Mouse (Mus musculus) CH12.LX (cell line): ENCODE results near the gene Tmem151b. TPM values are rescaled to one million over a fixed set of nuclear protein-coding genes. Genes with fewer than 3 reads are reported as not detected.

Experiments
- DNase-seq: peaks from one replicate; pipeline ENCODE4 v3.0.0-alpha.2; 2013; ENCODE audit errors: extremely low read depth
- H3K27ac ChIP-seq: 2 replicates; pipeline ENCODE4 v1.5.1; 2012; ENCODE audit warnings: low read depth, mild to moderate bottlenecking, control low read depth, moderate library complexity; ENCODE audit not compliant: insufficient read depth
- H3K27me3 ChIP-seq: replicated peaks from 2 replicates; pipeline ENCODE3; 2012; ENCODE audit warnings: inconsistent platforms
- H3K36me3 ChIP-seq, 2 experiments: replicated peaks in 1 of 2; 2 replicates each; pipeline versions ENCODE3 to v1.6.1; 2012; ENCODE audit warnings: inconsistent platforms in 1 of 2, low read length in 1 of 2, mild to moderate bottlenecking in 1 of 2, mixed read lengths in 1 of 2, moderate library complexity in 1 of 2; ENCODE audit not compliant: control insufficient read depth in 1 of 2, insufficient read depth in 1 of 2
- H3K4me1 ChIP-seq, 2 experiments: 2 replicates each; pipeline ENCODE4 v1.6.1; 2012; ENCODE audit warnings: inconsistent platforms in 1 of 2, moderate library complexity in 1 of 2; ENCODE audit not compliant: insufficient read depth in 2 of 2, control insufficient read depth in 1 of 2
- H3K4me2 ChIP-seq: 2 replicates; pipeline ENCODE4 v1.6.1; 2012; ENCODE audit warnings: low read depth, mild to moderate bottlenecking, control low read depth; ENCODE audit not compliant: poor library complexity, insufficient read depth, severe bottlenecking
- H3K4me3 ChIP-seq, 3 experiments: fragments of 150-350 bp in 1 of 3; sonication (generic) in 1 of 3; replicated peaks in 1 of 3; 2 replicates each; pipeline versions ENCODE3 to v1.5.1; 2011 to 2012; ENCODE audit warnings: low read depth in 2 of 3, low read length in 2 of 3, mild to moderate bottlenecking in 2 of 3, moderate library complexity in 2 of 3, control low read depth in 1 of 3, improper control_type of control experiment in 1 of 3, inconsistent platforms in 1 of 3, mixed read lengths in 1 of 3; ENCODE audit not compliant: poor library complexity in 1 of 3
- H3K79me2 ChIP-seq: replicated peaks from 2 replicates; pipeline ENCODE4 v1.6.1; 2012; ENCODE audit warnings: mild to moderate bottlenecking, moderate library complexity; ENCODE audit not compliant: control insufficient read depth, poor library complexity, insufficient read depth, severe bottlenecking; ENCODE audit errors: extremely low read depth
- H3K9ac ChIP-seq: 2 replicates; pipeline ENCODE4 v1.6.1; 2012; ENCODE audit warnings: low read depth, mild to moderate bottlenecking, control low read depth, moderate library complexity; ENCODE audit not compliant: insufficient read depth
- H3K9me3 ChIP-seq: replicated peaks from 2 replicates; pipeline ENCODE3; 2012; ENCODE audit warnings: low read length, inconsistent platforms, mixed read lengths
- CHD2 ChIP-seq: IDR thresholded peaks from 2 replicates; pipeline ENCODE4 v1.6.1; 2011; ENCODE audit warnings: low read length, improper control_type of control experiment
- CTCF ChIP-seq, 2 experiments: IDR thresholded peaks in 1 of 2; conservative IDR thresholded peaks in 1 of 2; 2 replicates each; pipeline ENCODE4 v1.5.1; 2011 to 2012; ENCODE audit warnings: low read depth in 2 of 2, low read length in 2 of 2, improper control_type of control experiment in 1 of 2, inconsistent platforms in 1 of 2, mild to moderate bottlenecking in 1 of 2, moderate library complexity in 1 of 2
- GABPA ChIP-seq: IDR thresholded peaks from 2 replicates; pipeline ENCODE4 v1.6.1; 2012; ENCODE audit warnings: low read depth, low read length, improper control_type of control experiment, inconsistent platforms; ENCODE audit not compliant: insufficient replicate concordance
- HCFC1 ChIP-seq: IDR thresholded peaks from 2 replicates; pipeline ENCODE4 v1.6.1; 2012; ENCODE audit warnings: low read depth, mild to moderate bottlenecking, inconsistent platforms, low read length, improper control_type of control experiment
- NELFE ChIP-seq: IDR thresholded peaks from 2 replicates; pipeline ENCODE4 v1.6.1; 2011; ENCODE audit warnings: low read depth, low read length, improper control_type of control experiment
- PAX5 ChIP-seq: IDR thresholded peaks from 2 replicates; pipeline ENCODE4 v1.6.1; 2012; ENCODE audit warnings: low read length, inconsistent platforms, mixed read lengths
- SMC3 ChIP-seq: IDR thresholded peaks from 2 replicates; pipeline ENCODE4 v1.6.1; 2011; ENCODE audit warnings: low read depth, low read length, improper control_type of control experiment
- TBP ChIP-seq: conservative IDR thresholded peaks from 2 replicates; pipeline ENCODE4 v1.6.1; 2011; ENCODE audit warnings: low read depth, low read length, improper control_type of control experiment
- ZC3H11A ChIP-seq: IDR thresholded peaks from 2 replicates; pipeline ENCODE4 v1.6.1; 2012; ENCODE audit warnings: low read depth, mild to moderate bottlenecking, inconsistent platforms, low read length, improper control_type of control experiment
- ZKSCAN1 ChIP-seq: IDR thresholded peaks from 2 replicates; pipeline ENCODE4 v1.6.1; 2012; ENCODE audit warnings: low read depth, inconsistent platforms, low read length, improper control_type of control experiment, borderline replicate concordance
- dilution Hi-C: fragments of 300-500 bp; cut with MboI; formaldehyde crosslinking; loops from 2 replicates; pipeline ENCODE4 v1.14.3; 2020; ENCODE audit warnings: low sequenced_read_pairs; ENCODE audit not compliant: extremely low pct_unique_long_range_greater_than_20kb, extremely low pct_ligation_motif_present
- in situ Hi-C: fragments of 300-500 bp; cut with MboI; formaldehyde crosslinking; loops from 3 replicates; pipeline ENCODE4 v1.14.3; 2019; ENCODE audit warnings: low sequenced_read_pairs, low pct_ligation_motif_present, low pct_unique_long_range_greater_than_20kb, mixed read lengths
- polyA plus RNA-seq: library from polyadenylated mRNA; unstranded; fragments of >175 nt; gene quantifications from 2 replicates; pipeline ENCODE4 v1.2.1, GENCODE M21; 2012; ENCODE audit warnings: low read depth; ENCODE audit not compliant: insufficient read length
- total RNA-seq, 2 experiments: library from RNA; depleted of rRNA; stranded (reverse); fragments of 300-350 nt in 1 of 2; fragments of >200 nt in 1 of 2; gene quantifications; 2 replicates each; pipeline ENCODE4 v1.2.3; 2012 to 2014

Tmem151b gene
- total and polyA plus RNA-seq, 3 experiments = 0.12 to 0.53 (median 0.42) TPM

GRCm38 (mm10) chr17:45598376-45598775 lies 48.9 kb upstream of the Tmem151b start (continued):
- no peak for TF ChIP-seq TBP

GRCm38 (mm10) chr17:45597787-45598186 lies 48.3 kb upstream of the Tmem151b start:
- no peaks in the 10 kb centered on the region for H3K36me3 ChIP-seq
- no peaks in the 10 kb centered on the region for H3K9me3 ChIP-seq
- peaks cover 1% of the 10 kb centered on the region for H3K27me3 ChIP-seq
- no peak overlapping the region for H3K4me3 ChIP-seq
- in situ Hi-C loops (no loop called here), dilution Hi-C loops (no loop called here)
- H3K9ac ChIP-seq = no peak overlapping the region
- H3K27ac ChIP-seq = no peak overlapping the region
- no peak for TF ChIP-seq NELFE
- TF ChIP-seq GABPA = no peak
- no peak for TF ChIP-seq ZC3H11A
- no peak for TF ChIP-seq ZKSCAN1
- no peak for TF ChIP-seq CHD2
- no peak for TF ChIP-seq HCFC1
- TF ChIP-seq CTCF (conservative IDR thresholded peaks at IDR 0.05 in 1 of 2, IDR thresholded peaks at IDR 0.05 in 1 of 2; ENCODE audit: low read depth in 2 of 2, low read length in 2 of 2) = no peak
- 0 out of 2 replicates have a peak, but pooled peaks cover 3% of the 10 kb centered on the region for H3K79me2 ChIP-seq
- H3K4me1 ChIP-seq = peaks cover 18 to 50% of the 10 kb centered on the region in 2 experiments
- H3K4me2 ChIP-seq = no peak overlapping the region
- no peak for DNase-seq

- peaks cover 22 to 55% of the 10 kb centered on the region in 2 experiments for H3K4me1 ChIP-seq
- no peak overlapping the region for H3K4me2 ChIP-seq
- peaks cover 0 to 2% of the 10 kb centered on the region in 2 experiments for H3K36me3 ChIP-seq
- dilution Hi-C loops = no loop called here
- no peak overlapping the region for H3K9ac ChIP-seq
- 0 out of 2 replicates have a peak, but pooled peaks cover 3% of the 10 kb centered on the region for H3K79me2 ChIP-seq
- no peaks in the 10 kb centered on the region for H3K9me3 ChIP-seq
- no peak overlapping the region for H3K27ac ChIP-seq
- peak; percentile 28 for TF ChIP-seq SMC3
- no peak for TF ChIP-seq PAX5
- peak in 1 of 2 experiments; percentile 61; a peak in 2 of 4 replicates for TF ChIP-seq CTCF (conservative IDR thresholded peaks at IDR 0.05 in 1 of 2, IDR thresholded peaks at IDR 0.05 in 1 of 2; ENCODE audit: low read depth in 2 of 2, low read length in 2 of 2)
- H3K4me3 ChIP-seq = no peak overlapping the region
- in situ Hi-C loops = no loop called here
- DNase-seq = no peak
- peaks cover 1% of the 10 kb centered on the region for H3K27me3 ChIP-seq
These were observed 47.3 kb upstream of the Tmem151b start for GRCm38 (mm10) chr17:45596631-45597396.
